Comparison of ENCODE assay signal across 9 mouse cellular contexts in the genomic region with DNA sequence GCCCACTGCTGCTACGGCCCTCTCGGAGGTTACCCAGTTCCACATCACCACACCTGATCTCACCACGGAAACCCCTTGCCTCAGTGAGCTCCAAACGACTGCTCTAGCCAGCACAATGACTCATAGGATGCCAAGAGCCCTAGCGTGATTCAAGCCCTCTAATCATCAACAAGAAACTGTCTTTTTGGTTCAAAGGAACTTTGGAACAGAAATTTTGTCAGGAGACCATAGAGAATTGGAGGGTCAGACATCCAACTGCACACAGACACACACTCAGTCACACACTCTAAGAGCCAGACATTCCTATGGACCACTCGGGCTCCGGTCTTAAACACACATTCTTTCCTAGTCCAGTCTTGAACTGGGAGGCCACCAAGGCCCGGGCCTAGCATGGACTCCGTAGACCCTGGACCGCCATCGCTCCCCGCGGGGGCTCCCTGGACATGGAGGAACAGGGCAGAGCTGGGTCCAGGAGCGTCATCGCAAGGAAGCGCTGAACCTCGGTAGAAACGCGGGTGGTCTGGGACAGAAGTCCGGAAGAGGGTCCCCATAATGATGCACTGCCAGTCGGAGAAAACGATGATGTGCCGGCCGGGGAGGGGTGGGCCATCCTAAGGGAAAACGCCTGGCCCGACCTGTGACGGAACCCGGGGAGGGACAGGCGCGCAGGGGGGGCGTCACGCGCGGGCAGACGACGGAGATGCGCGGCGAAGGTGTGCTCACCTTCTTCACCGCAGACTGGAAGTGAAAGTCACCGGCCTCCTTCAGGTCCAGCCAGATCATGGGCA. TPM values are rescaled to one million over a fixed set of nuclear protein-coding genes. Genes with fewer than 3 reads are reported as not detected.
DNase-seq lines count a peak whose midpoint lies in the region; ATAC-seq and TF ChIP-seq lines count a peak whose summit lies in the region.
"Had no signal": no experiment of that assay in that cellular context is flagged by ENCODE, and none has a peak within 500 bp of the region (broad histone marks: within the 10 kb centered on the region; RNA-seq: fewer than 3 reads in every experiment).

No protein-coding gene starts in this region.

- H3K27ac ChIP-seq in kidney, postnatal 0 days, result peak overlapping the region; percentile 81
- peak overlapping the region; percentile 79 for H3K27ac ChIP-seq in heart, embryonic 16.5 days (ENCODE audit: low read length)
- peak overlapping the region; percentile 72 for H3K27ac ChIP-seq in macrophage

- peak; percentile 71 for ATAC-seq in kidney, postnatal 0 days (replicated peaks; ENCODE audit: low FRiP score, low read depth)
- ATAC-seq in heart, embryonic 16.5 days (replicated peaks; ENCODE audit: extremely low read depth, insufficient read depth, low FRiP score), result peak; percentile 64

- no peaks in the 10 kb centered on the region for H3K9me3 ChIP-seq in kidney, postnatal 0 days (replicated peaks; ENCODE audit: low read length)
- H3K9me3 ChIP-seq in E14TG2a.4 (ENCODE audit: low read length), result no peaks in the 10 kb centered on the region
- no peaks in the 10 kb centered on the region for H3K9me3 ChIP-seq in heart, embryonic 16.5 days (replicated peaks; ENCODE audit: control insufficient read depth, low read length)

- H3K79me2 ChIP-seq in macrophage (ENCODE audit: inconsistent target), result peaks cover 54% of the 10 kb centered on the region

- H3K4me3 ChIP-seq in kidney, postnatal 0 days (replicated peaks; ENCODE audit: low read depth, low read length), result peak overlapping the region; percentile 90
- H3K4me3 ChIP-seq in E14TG2a.4 (replicated peaks; ENCODE audit: low read length) (peak overlapping the region; percentile 98), macrophage (ENCODE audit: inconsistent target) (peak overlapping the region; percentile 98)
- H3K4me3 ChIP-seq in heart, embryonic 16.5 days (ENCODE audit: low read length), result peak overlapping the region; percentile 64

- H3K27me3 ChIP-seq in kidney, postnatal 0 days (ENCODE audit: insufficient read depth, low read length), result no peaks in the 10 kb centered on the region
- H3K27me3 ChIP-seq in E14TG2a.4 (ENCODE audit: insufficient read depth, low read length), result no peaks in the 10 kb centered on the region
- H3K27me3 ChIP-seq in heart, embryonic 16.5 days (ENCODE audit: control insufficient read depth, insufficient read depth, low read length), result no peaks in the 10 kb centered on the region

- H3K4me2 ChIP-seq in kidney, postnatal 0 days (ENCODE audit: low read length), result peak overlapping the region; percentile 85
- H3K4me2 ChIP-seq in heart, embryonic 16.5 days (ENCODE audit: low read depth, low read length), result peak overlapping the region; percentile 83

- peaks cover 8% of the 10 kb centered on the region for H3K4me1 ChIP-seq in kidney, postnatal 0 days (replicated peaks; ENCODE audit: insufficient read depth, low read length)
- H3K4me1 ChIP-seq in E14TG2a.4 (replicated peaks; ENCODE audit: low read depth, low read length), result peaks cover 49% of the 10 kb centered on the region
- H3K4me1 ChIP-seq in heart, embryonic 16.5 days (ENCODE audit: control insufficient read depth, insufficient read depth, low read length), result peaks cover 7% of the 10 kb centered on the region

- H3K9ac ChIP-seq in kidney, postnatal 0 days (ENCODE audit: low read depth, low read length), result peak overlapping the region; percentile 80
- peak overlapping the region; percentile 92 for H3K9ac ChIP-seq in heart, embryonic 16.5 days (ENCODE audit: low read length)

- peak; percentile 56 for DNase-seq in kidney, postnatal 0 days (ENCODE audit: low spot score)
- no peak for DNase-seq in kidney, adult 11 months
- DNase-seq in brain, embryonic 18.5 days (ENCODE audit: low read depth, low spot score), result peak; percentile 6
- DNase-seq in right cerebral cortex, postnatal 36 days (ENCODE audit: low spot score in 2 of 2), result no peak
- no peak for DNase-seq in cerebellum, adult 11-12 months

- WGBS in kidney, postnatal 0 days, result 1% methylated on average over 41 of the region's 41 CpGs
- WGBS in heart, embryonic 16.5 days, result 1% methylated on average over 41 of the region's 41 CpGs
- WGBS in macrophage (ENCODE audit: missing documents), result 2% methylated on average over 41 of the region's 41 CpGs

- H3K36me3 ChIP-seq in kidney, postnatal 0 days (ENCODE audit: insufficient read depth, low read length), result no peaks in the 10 kb centered on the region
- H3K36me3 ChIP-seq in E14TG2a.4 (ENCODE audit: insufficient read depth, low read length) (peaks cover 20% of the 10 kb centered on the region), macrophage (ENCODE audit: inconsistent target) (peaks cover 1% of the 10 kb centered on the region; the same call in 1 of the 2 replicates)
- no peaks in the 10 kb centered on the region for H3K36me3 ChIP-seq in heart, embryonic 16.5 days (ENCODE audit: control insufficient read depth, insufficient read depth)

- TF ChIP-seq CTCF in kidney, postnatal 0 days (IDR thresholded peaks at IDR 0.05; ENCODE audit: low read depth), result 0 out of 2 replicates have a peak, but pooled peaks have one; percentile 22
- TF ChIP-seq CTCF in E14TG2a.4 (conservative IDR thresholded peaks at IDR 0.05; ENCODE audit: low read length), result no peak

RNA-seq across cellular contexts. Expression of a gene that starts 0.5 kb away (rescaled TPM):
- polyA plus RNA-seq in kidney, postnatal 0 days (2015; fragmentation: Nextera tagmentation; extraction: Ambion mirVana), result 11.7 and 11.8 TPM in 2 replicates
- 11.3 and 12.0 TPM in 2 replicates for polyA plus RNA-seq in heart, embryonic 16.5 days (2015; fragmentation: Nextera tagmentation; extraction: Ambion mirVana)
- 100 to 1,000 TPM; 113 to 842 (median 230) TPM for total RNA-seq in macrophage (2018; cell fraction: chromatin; rRNA removed)
- total RNA-seq in macrophage (2018; cell fraction: cytosol; rRNA removed), result 100 to 1,000 TPM in 2 of 26 experiments, 10 to 100 TPM in 24; 29.9 to 104 (median 40.6) TPM
- 100 to 1,000 TPM in 21 of 26 experiments, 10 to 100 TPM in 5; 68.1 to 507 (median 172) TPM for total RNA-seq in macrophage (2018; cell fraction: nucleus; rRNA removed)
- 24.2 to 31.4 TPM (median 26.4 TPM) in 3 replicates for polyA plus RNA-seq in macrophage (2018)

RNA-seq across cellular contexts. Expression of a gene that starts 12.0 kb away (rescaled TPM):
- polyA plus RNA-seq in kidney, postnatal 0 days (2015; fragmentation: Nextera tagmentation; extraction: Ambion mirVana), result 3.0 and 3.9 TPM in 2 replicates
- polyA plus RNA-seq in heart, embryonic 16.5 days (2015; fragmentation: Nextera tagmentation; extraction: Ambion mirVana), result 3.3 and 6.5 TPM in 2 replicates
- total RNA-seq in macrophage (2018; cell fraction: chromatin; rRNA removed), result under 1 TPM in 1 of 26 experiments, not detected in 25; 0.71 TPM
- total RNA-seq in macrophage (2018; cell fraction: cytosol; rRNA removed), result 10 to 100 TPM in 5 of 26 experiments, 1 to 10 TPM in 19, under 1 TPM in 2; 0.38 to 19.7 (median 5.3) TPM
- total RNA-seq in macrophage (2018; cell fraction: nucleus; rRNA removed), result 1 to 10 TPM in 15 of 26 experiments, under 1 TPM in 10, not detected in 1; 0.47 to 7.2 (median 1.5) TPM
- 2.3 to 84.1 TPM (median 17.7 TPM) in 3 replicates for polyA plus RNA-seq in macrophage (2018)
- polyA plus RNA-seq: large intestine, adult 2 months had no signal

Comparison
In these comparisons a context has a peak if more than half of its experiments do, and no peak if none do; other contexts are left out.
1. DNase-seq: peak in kidney, postnatal 0 days (single experiment) and brain, embryonic 18.5 days (single experiment); none in kidney, adult 11 months (single experiment), right cerebral cortex, postnatal 36 days (0 of 2) and cerebellum, adult 11-12 months (single experiment).
2. Peak in every context shown above with its lines, with median percentiles within 50 percentile points of each other: H3K27ac ChIP-seq and H3K4me3 ChIP-seq.